Mouse (Mus musculus) C2C12 (cell line): ENCODE data around the gene Gli1. TPM values are rescaled to one million over a fixed set of nuclear protein-coding genes. Genes with fewer than 3 reads are reported as not detected.

Experiments
- H3K27me3 ChIP-seq: one replicate; pipeline ENCODE4 v1.6.1; 2011; ENCODE audit not compliant: control insufficient read depth, insufficient read depth, insufficient read length
- H3K36me3 ChIP-seq: one replicate; pipeline ENCODE4 v1.6.1; 2011; ENCODE audit not compliant: control insufficient read depth, insufficient read depth
- H3K4me3 ChIP-seq: one replicate; pipeline ENCODE4 v1.5.1; 2011; ENCODE audit warnings: mild to moderate bottlenecking, control low read depth; ENCODE audit not compliant: poor library complexity, insufficient read depth, severe bottlenecking
- H3K79me2 ChIP-seq: one replicate; pipeline ENCODE4 v1.6.1; 2011; ENCODE audit not compliant: control insufficient read depth, insufficient read depth
- H3K79me3 ChIP-seq: one replicate; pipeline ENCODE4 v1.6.1; 2011; ENCODE audit warnings: low read depth, control low read depth
- H3ac ChIP-seq: one replicate; pipeline ENCODE3; 2011; ENCODE audit warnings: low read depth; ENCODE audit not compliant: control insufficient read depth, insufficient read length
- CEBPB ChIP-seq: IDR thresholded peaks from one replicate; pipeline ENCODE4 v1.6.1; 2011; ENCODE audit warnings: low read depth, mild to moderate bottlenecking, control low read depth, moderate library complexity
- CTCF ChIP-seq: IDR thresholded peaks from one replicate; pipeline ENCODE4 v1.5.1; 2011; ENCODE audit not compliant: control insufficient read depth, insufficient read depth, insufficient read length
- FOSL1 ChIP-seq: IDR thresholded peaks from one replicate; pipeline ENCODE4 v1.8.0; 2011; ENCODE audit warnings: mild to moderate bottlenecking, low read length; ENCODE audit not compliant: poor library complexity, insufficient read depth, severe bottlenecking
- MAX ChIP-seq: IDR thresholded peaks from one replicate; pipeline ENCODE4 v1.6.1; 2011; ENCODE audit warnings: mild to moderate bottlenecking, control low read depth
- MYOD1 ChIP-seq: IDR thresholded peaks from one replicate; pipeline ENCODE4 v1.6.1; 2011; ENCODE audit warnings: low read depth; ENCODE audit not compliant: control insufficient read depth, insufficient read length
- MYOG ChIP-seq: IDR thresholded peaks from one replicate; pipeline ENCODE4 v1.6.1; 2011; ENCODE audit not compliant: control insufficient read depth, insufficient read length; ENCODE audit errors: extremely low read depth
- USF1 ChIP-seq: IDR thresholded peaks from one replicate; pipeline ENCODE4 v1.6.1; 2011; ENCODE audit warnings: low read depth, mild to moderate bottlenecking, control low read depth, moderate library complexity
- polyA plus RNA-seq: library from polyadenylated mRNA; unstranded; fragments of >200 nt; fragmentation: generic; extraction: Trizol; gene quantifications from one replicate; pipeline ENCODE4 v1.2.1, GENCODE M21; 2012; ENCODE audit warnings: missing spikeins

Gli1 gene
- polyA plus RNA-seq, 1 experiment: 1.6 TPM

- no peaks in the 10 kb centered on the region for H3K79me2 ChIP-seq
- no peaks in the 10 kb centered on the region for H3K27me3 ChIP-seq
- no peak overlapping the region for H3ac ChIP-seq
- TF ChIP-seq MAX (no peak), CEBPB (no peak), FOSL1 (no peak), CTCF (no peak), MYOD1 (no peak), MYOG (no peak), USF1 (no peak)
- no peaks in the 10 kb centered on the region for H3K79me3 ChIP-seq
- no peak overlapping the region for H3K4me3 ChIP-seq
- H3K36me3 ChIP-seq: no peaks in the 10 kb centered on the region
Measured at GRCm38 (mm10) chr10:127336952-127337351, 4.8 kb downstream of the Gli1 start.

DNA sequence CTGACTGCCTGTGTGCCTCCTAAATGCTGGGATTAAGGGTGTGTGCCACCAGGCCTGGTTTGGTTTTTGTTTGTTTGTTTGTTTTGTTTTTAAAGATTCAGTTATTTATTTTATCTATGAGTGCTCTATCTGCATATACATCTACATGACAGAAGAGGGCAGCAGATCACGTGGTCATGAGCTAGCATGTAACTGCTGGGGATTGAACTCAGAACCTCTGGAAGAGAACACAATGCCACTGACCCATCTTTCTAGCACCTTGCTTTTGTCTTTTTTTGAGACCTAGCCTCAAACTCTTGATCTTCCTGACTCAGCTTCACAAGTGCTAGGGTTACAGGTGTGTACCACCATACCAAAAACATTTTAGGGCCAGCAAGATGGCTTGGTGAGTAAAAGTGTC is 6.5 kb downstream of the Gli1 start:
- TF ChIP-seq CEBPB: no peak
- peak; percentile 72 for TF ChIP-seq USF1
- TF ChIP-seq MYOG: no peak
- H3K4me3 ChIP-seq: no peak overlapping the region
- no peak overlapping the region for H3ac ChIP-seq
- no peaks in the 10 kb centered on the region for H3K79me3 ChIP-seq
- no peaks in the 10 kb centered on the region for H3K79me2 ChIP-seq
- H3K36me3 ChIP-seq: no peaks in the 10 kb centered on the region
- no peaks in the 10 kb centered on the region for H3K27me3 ChIP-seq

DNA sequence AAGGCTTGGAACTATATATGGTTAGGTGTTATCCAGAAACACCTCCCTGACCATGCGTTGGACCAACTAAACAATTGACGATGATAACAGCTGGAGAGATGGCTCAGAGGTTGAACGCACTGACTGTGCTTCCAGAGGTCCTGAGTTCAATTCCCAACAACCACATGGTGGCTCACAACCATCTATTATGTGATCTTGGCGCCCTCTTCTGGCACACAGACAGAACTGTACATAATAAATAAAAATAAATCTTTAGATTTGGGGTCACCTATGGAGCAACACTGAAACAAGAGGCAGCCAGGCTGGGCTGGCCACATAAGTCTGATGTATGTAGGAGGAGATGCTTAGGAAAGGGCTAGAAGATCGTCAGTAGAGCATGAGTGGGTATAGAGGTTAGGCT is 8.6 kb downstream of the Gli1 start:
- peaks cover 8% of the 10 kb centered on the region for H3K27me3 ChIP-seq
- no peaks in the 10 kb centered on the region for H3K79me2 ChIP-seq
- H3K79me3 ChIP-seq: no peaks in the 10 kb centered on the region
- no peaks in the 10 kb centered on the region for H3K36me3 ChIP-seq
- H3K4me3 ChIP-seq: no peak overlapping the region
- H3ac ChIP-seq: no peak overlapping the region
- no peak for TF ChIP-seq MYOG
- no peak for TF ChIP-seq CTCF
- TF ChIP-seq MAX: no peak
- no peak for TF ChIP-seq MYOD1

- Histone ChIP-seq H3K79me2 (no peaks in the 10 kb centered on the region), H3K79me3 (no peaks in the 10 kb centered on the region), H3K4me3 (no peak overlapping the region), H3K36me3 (no peaks in the 10 kb centered on the region), H3ac (no peak overlapping the region), H3K27me3 (peaks cover 15% of the 10 kb centered on the region)
- TF ChIP-seq MYOD1 (no peak), CEBPB (no peak), MYOG (no peak), CTCF (no peak), USF1 (no peak), MAX (no peak), FOSL1 (no peak)
Measured at GRCm38 (mm10) chr10:127332211-127332874, 9.4 kb downstream of the Gli1 start.

GRCm38 (mm10) chr10:127330212-127330611 is 11.6 kb downstream of the Gli1 start:
- no peak for TF ChIP-seq MYOD1
- TF ChIP-seq CEBPB: no peak
- no peak for TF ChIP-seq CTCF
- Histone ChIP-seq H3K4me3 (no peak overlapping the region), H3ac (no peak overlapping the region), H3K79me3 (no peaks in the 10 kb centered on the region), H3K27me3 (peaks cover 36% of the 10 kb centered on the region), H3K79me2 (no peaks in the 10 kb centered on the region), H3K36me3 (no peaks in the 10 kb centered on the region)

GRCm38 (mm10) chr10:127327461-127328145 is 14.2 kb downstream of the Gli1 start:
- TF ChIP-seq USF1: no peak
- TF ChIP-seq MYOG: no peak
- no peak for TF ChIP-seq FOSL1
- no peak for TF ChIP-seq CTCF
- TF ChIP-seq CEBPB: no peak
- TF ChIP-seq MAX: no peak
- no peak overlapping the region for H3K4me3 ChIP-seq
- H3ac ChIP-seq: no peak overlapping the region
- no peaks in the 10 kb centered on the region for H3K79me2 ChIP-seq
- H3K79me3 ChIP-seq: no peaks in the 10 kb centered on the region
- peaks cover 45% of the 10 kb centered on the region for H3K27me3 ChIP-seq
- H3K36me3 ChIP-seq: no peaks in the 10 kb centered on the region
